Mouse (Mus musculus) left cerebral cortex, postnatal 14 days (tissue): Measurements from ENCODE around the gene Rex1bd. TPM values are rescaled to one million over a fixed set of nuclear protein-coding genes. Genes with fewer than 3 reads are reported as not detected.

Experiments used
- DNase-seq, 2 experiments: peaks; one replicate each; pipeline ENCODE4 v3.0.0; 2021 to 2022; ENCODE audit warnings: low spot score in 2 of 2, mixed read lengths in 1 of 2
- intact Hi-C: fragments of 180-260 bp; cut with DNase I; formaldehyde crosslinking; loops from one replicate; pipeline ENCODE4 v1.15.1; 2025
- total RNA-seq, 2 experiments: library from RNA; stranded (reverse); gene quantifications; 2 replicates each; pipeline ENCODE4 v1.2.3; 2021

Gene Rex1bd
- total RNA-seq, 2 experiments from 2014 or later = 96.6 to 99.7 TPM

DNA sequence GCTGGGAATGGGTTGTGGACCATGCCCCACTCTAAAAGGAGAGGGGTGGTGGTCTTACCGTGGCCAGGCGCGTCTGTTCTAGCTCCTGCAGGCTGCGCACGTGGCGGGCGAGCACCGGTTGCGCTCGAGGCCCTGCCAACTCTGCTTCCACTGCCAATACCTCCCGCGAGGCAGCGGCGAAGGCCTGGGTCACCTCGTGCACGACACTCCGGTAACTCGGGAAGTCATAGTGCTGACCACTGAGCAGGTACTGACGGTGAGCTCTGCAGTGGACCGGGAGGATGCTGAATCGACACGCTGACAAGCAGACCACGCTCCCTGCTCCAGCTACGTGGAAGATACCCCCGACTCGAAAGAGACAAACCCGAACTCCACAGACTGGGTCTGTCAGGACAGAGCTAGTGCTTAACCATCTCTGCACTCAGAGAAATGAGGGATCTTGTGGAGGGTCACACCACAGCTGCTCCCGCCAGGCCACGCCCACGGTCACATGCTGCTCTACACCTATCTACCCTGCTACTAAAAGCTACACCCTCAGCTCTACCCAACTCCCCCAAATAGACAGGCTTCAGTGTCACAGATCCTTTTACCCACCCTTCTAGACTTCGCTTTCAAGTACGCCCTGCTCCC is 739 bp downstream of the Rex1bd start:
- intact Hi-C loops = loop anchor here (2.0 to 5.0 kb wide), 2 partner anchors 123 to 164 kb away; no protein-coding TSS in a partner anchor
- peak in 1 of 2 experiments; percentile 40 for DNase-seq

DNA sequence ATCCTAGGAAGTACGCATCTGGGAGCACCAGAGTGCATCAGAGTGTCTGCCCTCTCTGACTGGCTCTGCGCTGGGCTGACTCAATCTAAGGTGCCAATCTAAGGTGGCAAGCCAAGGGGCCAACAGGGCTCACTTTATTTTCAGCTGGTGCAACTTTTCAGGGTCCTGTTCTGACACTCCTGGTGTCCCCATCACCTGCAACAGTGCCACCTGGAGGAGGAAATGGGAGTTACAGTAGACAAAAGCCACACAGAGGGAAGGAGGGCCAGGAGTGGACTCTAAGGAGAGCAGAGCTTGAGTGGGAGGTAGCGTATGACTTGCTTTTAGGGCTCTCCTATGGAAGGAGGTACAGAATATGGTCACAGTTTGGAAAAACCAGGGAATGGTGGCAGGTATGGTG is 1.7 kb downstream of the Rex1bd start:
- DNase-seq = peak; percentile 81 to 86
- intact Hi-C loops = loop anchor here (2.0 to 5.0 kb wide), 4 partner anchors 58 to 163 kb away; no protein-coding TSS in a partner anchor

DNA sequence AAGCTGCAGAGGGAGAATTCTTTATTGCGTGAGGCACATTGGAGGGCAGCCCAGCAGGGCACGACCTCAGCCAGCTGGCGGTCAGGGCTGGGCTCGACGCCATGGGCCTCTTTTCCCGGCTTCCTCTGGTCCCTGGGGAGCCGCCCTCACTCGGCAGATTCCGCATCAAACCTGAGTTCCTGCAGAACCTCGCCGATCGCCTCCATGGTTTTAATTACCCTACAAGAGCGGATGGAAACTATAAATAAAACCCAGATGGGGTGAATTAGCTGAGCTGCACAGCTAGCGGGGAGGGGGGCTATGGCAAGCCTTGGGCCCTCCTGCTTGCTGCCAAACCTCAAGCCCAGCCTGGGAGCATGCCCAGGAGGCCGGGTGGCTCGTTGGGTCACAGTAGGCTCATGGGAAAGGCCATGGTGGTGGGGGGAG is 2.2 kb downstream of the Rex1bd start:
- peak; percentile 60 to 67 for DNase-seq
- intact Hi-C loops = loop anchor here (2.0 to 5.0 kb wide), 3 partner anchors 57 to 122 kb away; no protein-coding TSS in a partner anchor

GRCm38 (mm10) chr8:70503062-70503750 is 3.3 kb downstream of the Rex1bd start:
- peak; percentile 65 to 67 for DNase-seq
- intact Hi-C loops = loop anchor here (5.0 kb wide), 2 partner anchors 56 to 86 kb away; no protein-coding TSS in a partner anchor

GRCm38 (mm10) chr8:70502540-70502939 is 4.0 kb downstream of the Rex1bd start:
- intact Hi-C loops = loop anchor here (5.0 kb wide), 2 partner anchors 55 to 85 kb away; no protein-coding TSS in a partner anchor
- DNase-seq = no peak

GRCm38 (mm10) chr8:70501820-70502529 is 4.6 kb downstream of the Rex1bd start:
- DNase-seq = no peak
- intact Hi-C loops = loop anchor here (5.0 kb wide), 2 partner anchors 55 to 85 kb away; no protein-coding TSS in a partner anchor

GRCm38 (mm10) chr8:70500386-70501301 is 5.9 kb downstream of the Rex1bd start:
- intact Hi-C loops = loop anchor here (5.0 kb wide), 2 partner anchors 53 to 83 kb away; no protein-coding TSS in a partner anchor

GRCm38 (mm10) chr8:70495771-70496062 is 10.8 kb downstream of the Rex1bd start:
- no peak for DNase-seq
- intact Hi-C loops = no loop called here

More at GRCm38 (mm10) chr8:70500386-70501301, 5.9 kb downstream of the Rex1bd start:
- no peak for DNase-seq

- no peak for DNase-seq
- intact Hi-C loops = no loop called here
These were observed 11.4 kb downstream of the Rex1bd start for GRCm38 (mm10) chr8:70495001-70495770.

DNA sequence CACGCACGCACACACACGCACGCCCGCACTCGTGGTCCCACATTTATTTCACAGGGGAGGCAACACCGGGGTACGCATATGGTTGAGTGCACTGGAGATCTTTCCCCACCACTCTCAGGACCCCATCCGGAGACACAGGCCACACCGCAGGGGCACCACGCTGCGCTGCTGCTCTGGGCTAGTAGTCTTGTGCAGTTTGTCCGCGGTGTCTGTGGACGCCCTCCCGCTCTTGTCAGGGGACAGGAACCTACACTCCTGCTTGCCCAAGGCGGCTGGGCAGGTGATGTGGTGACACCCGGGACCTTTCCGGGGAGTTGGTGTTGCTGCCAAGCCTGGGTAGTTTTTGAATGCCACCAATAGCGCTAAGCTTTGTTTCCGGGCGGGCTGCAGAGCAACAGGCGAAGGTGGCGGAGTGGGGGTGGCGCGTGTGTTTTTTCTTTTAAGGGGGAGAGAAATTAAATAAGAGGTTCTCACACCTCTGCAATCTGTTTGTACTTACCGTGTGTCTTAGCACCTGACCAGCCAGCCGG is 12.1 kb downstream of the Rex1bd start:
- intact Hi-C loops = no loop called here

GRCm38 (mm10) chr8:70493692-70494415 is 12.7 kb downstream of the Rex1bd start:
- intact Hi-C loops = no loop called here

More for the DNA sequence above, 12.1 kb downstream of the Rex1bd start:
- DNase-seq = no peak

GRCm38 (mm10) chr8:70492664-70493640 is 13.6 kb downstream of the Rex1bd start, which contains the start of gene Crlf1:
Gene Crlf1, plus strand, starts transcription at chr8:70493158.
- intact Hi-C loops = no loop called here
- no peak for DNase-seq

More at GRCm38 (mm10) chr8:70493692-70494415, 12.7 kb downstream of the Rex1bd start:
- DNase-seq = no peak

GRCm38 (mm10) chr8:70490880-70491495 is 15.6 kb downstream of the Rex1bd start:
- intact Hi-C loops = no loop called here

GRCm38 (mm10) chr8:70490061-70490879 is 16.3 kb downstream of the Rex1bd start:
- no peak for DNase-seq
- intact Hi-C loops = no loop called here

More at GRCm38 (mm10) chr8:70490880-70491495, 15.6 kb downstream of the Rex1bd start:
- no peak for DNase-seq

- no peak for DNase-seq
- intact Hi-C loops = no loop called here
These were observed 17.0 kb downstream of the Rex1bd start for GRCm38 (mm10) chr8:70489576-70489975.
